Mouse (Mus musculus) lung, embryonic 16.5 days (tissue): ENCODE data around the gene Gpr179. TPM values are rescaled to one million over a fixed set of nuclear protein-coding genes. Genes with fewer than 3 reads are reported as not detected.
"Not testable (repeated sequence)": the region's sequence is repeated elsewhere in the genome, so short reads cannot be mapped to it uniquely, and the experiment has no call there.

Experiments used
- ATAC-seq: fragments of 200-750 bp; cut with Nextera tagmentation; 2 replicates; pipeline ENCODE4 v1.8.0; 2017; ENCODE audit warnings: low read depth, mild to moderate bottlenecking, moderate library complexity
- H3K27ac ChIP-seq: fragments of 300-500 bp; sonication (generic); 2 replicates; pipeline ENCODE4 v1.5.1; 2014; ENCODE audit warnings: mild to moderate bottlenecking, control low read depth, low read length
- H3K27me3 ChIP-seq: fragments of 300-500 bp; sonication (generic); 2 replicates; pipeline ENCODE4 v1.6.1; 2014; ENCODE audit warnings: low read depth, low read length, mixed read lengths; ENCODE audit not compliant: control insufficient read depth, insufficient read depth
- H3K36me3 ChIP-seq: fragments of 300-500 bp; sonication (generic); 2 replicates; pipeline ENCODE4 v1.6.1; 2014; ENCODE audit warnings: low read length; ENCODE audit not compliant: control insufficient read depth, insufficient read depth
- H3K4me1 ChIP-seq: fragments of 300-500 bp; sonication (generic); replicated peaks from 2 replicates; pipeline ENCODE4 v1.6.1; 2014; ENCODE audit warnings: low read length, mixed read lengths; ENCODE audit not compliant: control insufficient read depth, insufficient read depth
- H3K4me2 ChIP-seq: fragments of 300-500 bp; sonication (generic); 2 replicates; pipeline ENCODE4 v1.6.1; 2014; ENCODE audit warnings: low read depth, low read length, control low read depth
- H3K4me3 ChIP-seq: fragments of 300-500 bp; sonication (generic); 2 replicates; pipeline ENCODE4 v1.5.1; 2014; ENCODE audit warnings: mild to moderate bottlenecking, low read length, control low read depth
- H3K9ac ChIP-seq: fragments of 300-500 bp; sonication (generic); 2 replicates; pipeline ENCODE4 v1.6.1; 2014; ENCODE audit warnings: low read length, control low read depth
- H3K9me3 ChIP-seq: fragments of 300-500 bp; sonication (generic); 2 replicates; pipeline ENCODE4 v1.6.1; 2016; ENCODE audit warnings: low read length; ENCODE audit not compliant: control insufficient read depth
- WGBS: fragments of 180-500 bp; shearing (Covaris S2); extraction: QIAGEN DNeasy Blood & Tissue Kit; methylation state at CpG from one replicate; pipeline ENCODE4 v1.1.7; 2014; 5-methylcytosine and 5-hydroxymethylcytosine counted together
- polyA plus RNA-seq: library from polyadenylated mRNA; unstranded; fragments of >200 nt; fragmentation: Nextera tagmentation; extraction: Ambion mirVana; gene quantifications from 2 replicates; pipeline ENCODE4 v1.2.1, GENCODE M21; 2015

Gene Gpr179
- polyA plus RNA-seq, 1 experiment from 2014 or later = 0.11 TPM

DNA sequence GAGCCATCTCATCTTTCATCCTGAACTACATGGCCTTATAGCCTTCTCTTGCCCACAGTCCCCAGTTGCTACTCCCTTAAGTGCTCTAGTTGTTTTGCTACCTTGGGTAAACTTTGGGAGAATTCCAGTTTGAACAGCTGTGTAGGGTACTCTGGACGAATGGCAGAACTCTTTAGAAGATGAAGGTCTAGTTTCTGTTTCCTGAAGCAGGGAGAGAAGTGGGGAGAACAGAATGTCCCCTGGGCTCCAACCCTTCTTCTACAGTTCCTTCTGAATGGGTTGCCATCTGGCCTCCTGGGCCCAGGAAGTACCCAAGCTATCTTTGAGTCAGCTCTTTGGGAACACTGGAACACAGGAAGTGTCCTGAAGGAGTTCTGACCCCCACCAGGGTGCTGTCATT lies 18.0 kb downstream of the Gpr179 start:
- Histone ChIP-seq H3K9me3 (no peaks in the 10 kb centered on the region), H3K27ac (peak overlapping the region; percentile 13; the same call in 1 of the 2 replicates), H3K36me3 (peaks cover 3% of the 10 kb centered on the region), H3K9ac (no peak overlapping the region), H3K4me3 (no peak overlapping the region), H3K4me1 (peaks cover 16% of the 10 kb centered on the region), H3K4me2 (no peak overlapping the region), H3K27me3 (no peaks in the 10 kb centered on the region)
- no peak for ATAC-seq
- 24% methylated on average over 1 of the region's 1 CpGs for WGBS

DNA sequence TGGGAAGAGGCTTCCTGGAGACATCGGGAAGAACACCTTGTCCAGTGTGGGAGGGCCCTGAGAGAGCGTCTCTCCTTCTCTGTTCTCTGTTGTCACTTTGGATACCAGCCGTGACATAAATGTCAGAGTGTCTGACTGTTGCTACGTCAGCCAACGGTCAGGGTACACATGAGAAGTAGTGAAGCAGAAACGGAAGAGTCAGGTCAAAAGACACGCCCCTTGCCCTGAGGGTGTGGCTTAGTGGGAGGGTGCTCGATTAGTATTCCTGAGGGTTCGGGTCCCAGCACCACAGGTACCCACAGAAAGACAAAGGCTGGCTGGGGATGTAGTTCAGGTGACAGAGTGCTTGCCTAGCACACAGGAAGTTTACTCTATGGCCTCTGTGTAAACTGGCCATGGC lies 18.8 kb downstream of the Gpr179 start:
- no peak for ATAC-seq
- Histone ChIP-seq H3K4me3 (no peak overlapping the region), H3K9me3 (no peaks in the 10 kb centered on the region), H3K36me3 (peaks cover 10% of the 10 kb centered on the region), H3K27me3 (no peaks in the 10 kb centered on the region), H3K4me1 (peaks cover 8% of the 10 kb centered on the region), H3K27ac (no peak overlapping the region), H3K4me2 (no peak overlapping the region), H3K9ac (no peak overlapping the region)
- 44% methylated on average over 9 of the region's 9 CpGs for WGBS

DNA sequence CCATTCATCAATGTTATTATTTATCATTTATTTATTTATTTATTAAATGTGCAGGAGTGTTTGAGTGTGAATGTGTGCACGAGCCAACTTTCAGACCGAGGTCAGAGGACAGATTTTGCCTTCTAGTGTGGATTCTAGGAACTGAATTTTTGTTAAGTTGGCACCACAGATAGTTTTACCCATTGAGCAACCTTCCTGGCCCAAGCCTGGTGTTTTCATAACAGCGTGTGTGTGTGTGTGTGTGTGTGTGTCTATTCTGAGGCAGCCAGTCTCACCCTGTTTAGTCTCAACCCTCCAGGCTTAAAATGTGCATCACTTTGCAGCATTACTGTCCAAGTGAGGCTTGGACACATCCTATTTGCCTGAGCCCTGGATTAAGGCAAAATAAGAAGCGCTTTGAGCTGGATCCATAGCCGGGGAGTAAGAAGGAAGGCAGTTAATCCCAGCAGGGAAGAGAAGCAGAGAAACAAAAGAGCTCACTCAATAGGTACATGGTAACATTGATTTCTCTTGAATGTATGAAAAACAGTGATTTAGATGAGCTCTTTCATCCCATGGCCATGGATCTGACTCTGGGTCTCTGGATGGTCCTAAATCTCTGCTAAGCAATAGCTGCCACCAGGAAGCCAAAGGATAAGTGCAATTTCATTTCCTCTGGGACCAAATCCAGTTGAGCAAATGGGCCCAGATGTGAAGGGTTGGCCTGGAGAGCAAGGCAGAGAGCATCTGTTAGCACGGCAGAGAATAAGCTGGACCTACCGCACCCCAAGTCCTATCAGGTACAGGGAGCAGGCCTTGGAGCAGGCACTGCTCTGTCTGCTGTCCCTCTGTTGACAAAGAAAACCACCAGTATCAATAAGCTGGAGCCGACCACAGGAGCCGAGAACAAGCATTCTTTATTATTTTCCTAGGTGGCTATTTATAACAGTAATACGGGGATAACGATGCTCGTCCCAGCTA lies 20.4 kb downstream of the Gpr179 start:
- 83% methylated on average over 12 of the region's 12 CpGs for WGBS
- H3K4me3 ChIP-seq = no peak overlapping the region
- H3K9ac ChIP-seq = no peak overlapping the region

DNA sequence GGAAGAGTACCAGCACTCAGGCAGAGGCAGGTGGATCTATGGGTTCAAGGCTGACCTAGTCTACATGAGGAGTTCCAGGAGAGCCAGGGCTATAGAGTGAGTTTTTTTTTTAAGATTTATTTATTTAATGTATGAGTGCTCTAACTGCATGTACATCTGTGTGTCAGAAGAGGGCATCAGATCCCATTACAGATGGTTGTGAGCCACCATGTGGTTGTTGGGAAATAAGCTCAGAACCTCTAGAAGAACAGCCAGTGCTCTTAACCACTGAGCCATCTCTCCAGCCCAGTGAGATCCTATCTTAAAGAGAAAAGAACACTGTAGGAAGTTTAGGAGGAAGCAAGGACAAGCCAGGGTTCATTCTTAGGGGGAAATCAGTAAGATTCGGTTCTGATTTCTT lies 21.6 kb downstream of the Gpr179 start:
- WGBS = 93% methylated on average over 1 of the region's 1 CpGs
- H3K4me1 ChIP-seq = peaks cover 2% of the 10 kb centered on the region; the same call in 1 of the 2 replicates
- no peak overlapping the region for H3K4me2 ChIP-seq
- ATAC-seq = no peak
- no peak overlapping the region for H3K9ac ChIP-seq
- H3K9me3 ChIP-seq = no peaks in the 10 kb centered on the region
- no peaks in the 10 kb centered on the region for H3K27me3 ChIP-seq
- H3K4me3 ChIP-seq = no peak overlapping the region
- H3K27ac ChIP-seq = no peak overlapping the region
- peaks cover 23% of the 10 kb centered on the region for H3K36me3 ChIP-seq

More for the DNA sequence above, 20.4 kb downstream of the Gpr179 start:
- H3K36me3 ChIP-seq = peaks cover 15% of the 10 kb centered on the region
- H3K27ac ChIP-seq = no peak overlapping the region
- no peaks in the 10 kb centered on the region for H3K27me3 ChIP-seq
- H3K4me1 ChIP-seq = peaks cover 2% of the 10 kb centered on the region; the same call in 1 of the 2 replicates
- H3K9me3 ChIP-seq = no peaks in the 10 kb centered on the region
- H3K4me2 ChIP-seq = no peak overlapping the region
- no peak for ATAC-seq

DNA sequence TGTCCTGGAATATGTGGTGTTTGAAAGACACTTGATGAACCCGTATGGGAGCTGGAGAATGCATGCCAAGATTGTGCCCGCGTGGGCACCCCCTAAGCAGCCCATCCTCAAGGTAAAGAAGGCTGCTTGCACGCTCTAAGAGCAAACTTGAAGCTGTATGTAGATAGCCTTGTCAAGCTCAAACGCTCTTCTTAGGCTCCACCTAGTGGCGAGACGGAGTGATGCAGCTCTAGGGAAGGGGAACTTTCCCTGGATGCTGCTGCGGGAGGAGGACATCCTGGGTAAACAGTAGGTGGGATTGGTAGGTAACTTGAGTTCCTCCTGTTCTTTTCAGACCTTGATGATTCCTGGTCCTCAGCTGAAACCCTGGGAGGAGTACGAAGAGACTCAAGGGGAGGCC lies 23.7 kb downstream of the Gpr179 start:
- Histone ChIP-seq H3K36me3 (peaks cover 31% of the 10 kb centered on the region), H3K27me3 (no peaks in the 10 kb centered on the region), H3K27ac (no peak overlapping the region), H3K4me1 (no peaks in the 10 kb centered on the region), H3K4me2 (no peak overlapping the region), H3K9me3 (no peaks in the 10 kb centered on the region), H3K4me3 (no peak overlapping the region), H3K9ac (no peak overlapping the region)
- 20% methylated on average over 9 of the region's 9 CpGs for WGBS
- peak; percentile 65 for ATAC-seq

DNA sequence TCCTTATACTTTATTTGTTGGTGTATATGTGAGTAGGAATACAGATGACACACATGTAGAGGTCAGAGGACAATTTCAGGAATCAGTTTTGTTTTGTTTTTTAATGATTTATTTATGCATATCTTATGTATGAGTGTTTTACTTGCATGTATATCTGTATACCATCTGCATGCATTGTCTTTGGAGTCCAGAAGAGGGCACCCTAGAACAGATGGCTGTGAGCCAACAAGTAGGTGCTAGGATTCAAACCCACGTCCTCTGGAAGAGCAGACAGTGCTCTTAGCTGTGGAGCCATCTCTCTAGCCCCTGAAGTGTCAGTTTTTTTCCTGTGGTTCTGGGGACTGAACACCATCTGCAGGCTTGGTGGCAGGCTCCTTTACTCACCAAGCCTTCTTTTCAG lies 26.7 kb downstream of the Gpr179 start:
- Histone ChIP-seq H3K36me3 (peaks cover 33% of the 10 kb centered on the region), H3K9ac (no peak overlapping the region), H3K27ac (no peak overlapping the region), H3K4me2 (no peak overlapping the region), H3K9me3 (no peaks in the 10 kb centered on the region), H3K27me3 (no peaks in the 10 kb centered on the region), H3K4me3 (no peak overlapping the region), H3K4me1 (no peaks in the 10 kb centered on the region)
- no peak for ATAC-seq
- 59% methylated on average over 1 of the region's 1 CpGs for WGBS

DNA sequence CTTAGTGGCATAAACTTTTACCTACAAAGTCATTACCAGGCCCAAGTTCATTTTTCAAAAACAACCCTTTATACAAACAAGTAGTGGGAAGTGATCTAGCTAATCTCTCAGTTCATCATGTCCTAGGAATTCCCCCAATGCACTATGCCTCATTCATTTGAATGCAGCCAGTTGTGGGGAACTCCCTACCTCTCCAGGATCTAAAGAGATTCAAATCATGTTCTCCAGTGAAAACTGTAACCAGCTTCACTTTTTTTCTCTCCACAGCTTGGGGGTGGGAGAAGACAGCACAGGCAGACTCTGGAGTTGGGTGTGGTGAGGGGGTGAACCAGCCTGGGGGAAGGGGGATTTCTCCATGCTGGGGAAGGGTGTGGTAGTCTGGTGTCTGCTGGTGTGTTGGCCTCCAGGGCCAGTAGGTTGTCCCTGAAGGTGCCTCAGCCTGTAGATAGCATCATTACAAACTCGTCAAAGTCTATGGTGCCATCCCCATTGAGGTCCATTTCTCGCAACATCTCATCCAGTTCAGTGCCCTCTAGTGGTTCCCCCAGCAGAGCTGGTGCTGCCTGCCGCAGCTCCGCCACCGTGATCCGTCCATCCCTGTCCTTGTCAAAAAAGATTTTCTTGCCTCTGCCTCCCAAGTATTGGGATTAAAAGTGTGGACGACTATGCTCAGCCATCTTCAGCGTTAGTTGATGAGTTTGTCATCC lies 29.8 kb downstream of the Gpr179 start:
- not testable (repeated sequence) for H3K27me3 ChIP-seq, H3K4me2 ChIP-seq, ATAC-seq, H3K27ac ChIP-seq, H3K9ac ChIP-seq, H3K4me3 ChIP-seq, H3K9me3 ChIP-seq, H3K4me1 ChIP-seq
- H3K36me3 ChIP-seq = peaks cover 23% of the 10 kb centered on the region
- WGBS = 82% methylated on average over 8 of the region's 8 CpGs

DNA sequence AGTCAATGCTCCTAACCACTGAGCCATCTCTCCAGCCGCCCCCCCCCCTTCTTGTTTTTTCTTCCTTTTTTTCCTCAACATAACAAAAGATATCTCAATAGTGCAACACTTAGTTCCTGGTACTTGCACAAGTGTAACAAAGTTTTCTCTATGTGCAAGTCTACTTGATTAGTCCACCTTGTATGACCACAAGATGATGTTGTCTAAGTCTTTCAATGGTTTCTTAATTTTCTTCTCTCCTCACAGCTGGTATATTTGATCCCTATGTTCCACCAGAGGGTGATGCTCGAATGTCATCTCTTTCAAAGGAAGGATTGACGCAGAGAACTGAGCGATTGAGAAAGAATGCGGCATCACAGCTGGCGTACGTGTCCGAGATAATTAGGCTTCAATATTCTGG lies 30.7 kb downstream of the Gpr179 start:
- H3K9me3 ChIP-seq = no peaks in the 10 kb centered on the region
- no peak overlapping the region for H3K27ac ChIP-seq
- ATAC-seq = no peak
- H3K4me2 ChIP-seq = no peak overlapping the region
- H3K4me1 ChIP-seq = peaks cover 4% of the 10 kb centered on the region; the same call in 1 of the 2 replicates
- H3K36me3 ChIP-seq = peaks cover 15% of the 10 kb centered on the region
- no peak overlapping the region for H3K9ac ChIP-seq
- no peak overlapping the region for H3K4me3 ChIP-seq
- WGBS = 91% methylated on average over 8 of the region's 8 CpGs
- H3K27me3 ChIP-seq = no peaks in the 10 kb centered on the region
